Comparison of ENCODE assay signal across 26 mouse cellular contexts in the genomic region with DNA sequence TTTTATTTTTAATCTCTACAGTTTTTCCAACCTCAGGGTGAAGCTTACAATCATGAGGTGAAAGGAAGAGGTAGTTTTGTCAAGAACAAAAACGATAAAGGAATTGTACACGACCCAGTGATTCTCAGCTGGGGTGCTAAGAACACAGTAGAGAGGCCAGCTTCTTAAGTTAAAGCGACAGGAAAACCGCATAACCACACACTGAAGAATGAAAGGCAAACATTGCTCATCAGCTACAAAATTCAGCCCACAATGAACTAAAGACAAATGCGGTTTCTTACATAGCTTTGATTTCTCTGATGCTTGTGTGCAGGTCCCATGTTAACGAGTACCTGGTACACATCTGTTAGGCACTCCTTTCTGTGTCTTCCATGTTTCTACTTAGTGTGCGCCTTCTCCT. TPM values are rescaled to one million over a fixed set of nuclear protein-coding genes. Genes with fewer than 3 reads are reported as not detected.
"Had no signal": no experiment of that assay in that cellular context is flagged by ENCODE, and none has a peak within 500 bp of the region (broad histone marks: within the 10 kb centered on the region; RNA-seq: fewer than 3 reads in every experiment).

No protein-coding gene starts in this region.

- H3K4me3 ChIP-seq: layer of hippocampus, adult 2 months; limb, embryonic 10.5 days; limb, embryonic 13.5 days; liver, embryonic 12.5 days; liver, embryonic 15.5 days; lung, embryonic 15.5 days; midbrain, embryonic 10.5 days; midbrain, embryonic 13.5 days; myocyte; neural tube, embryonic 13.5 days had no signal

- DNase-seq: kidney, adult 18-20 months; kidney, adult 9 months; kidney, postnatal 25 days; layer of hippocampus, adult 9-11 months; liver; lung, adult 18-20 months; lung, postnatal 14 days; lung, postnatal 4 days; retina, postnatal 1 day; right cerebral cortex, postnatal 25 days; spleen, adult 18-20 months; thymus, adult 18-20 months; thymus, postnatal 25 days had no signal

- H3K27ac ChIP-seq: layer of hippocampus, adult 2 months; limb, embryonic 10.5 days; limb, embryonic 13.5 days; liver, embryonic 12.5 days; liver, embryonic 15.5 days; lung, embryonic 15.5 days; midbrain, embryonic 10.5 days; midbrain, embryonic 13.5 days; neural tube, embryonic 13.5 days had no signal

- H3K9ac ChIP-seq: limb, embryonic 13.5 days; liver, embryonic 12.5 days; liver, embryonic 15.5 days; lung, embryonic 15.5 days; midbrain, embryonic 13.5 days; neural tube, embryonic 13.5 days had no signal

- ATAC-seq: liver, embryonic 12.5 days; midbrain, embryonic 13.5 days; midbrain, embryonic 16.5 days had no signal

- H3K4me2 ChIP-seq: limb, embryonic 13.5 days; liver, embryonic 12.5 days; liver, embryonic 15.5 days; lung, embryonic 15.5 days; midbrain, embryonic 13.5 days; neural tube, embryonic 13.5 days had no signal

- H3K9me3 ChIP-seq: limb, embryonic 10.5 days; limb, embryonic 13.5 days; liver, embryonic 12.5 days; liver, embryonic 15.5 days; lung, embryonic 15.5 days; midbrain, embryonic 10.5 days; midbrain, embryonic 13.5 days; neural tube, embryonic 13.5 days had no signal

- H3K27me3 ChIP-seq: limb, embryonic 13.5 days; liver, embryonic 12.5 days; liver, embryonic 15.5 days; lung, embryonic 15.5 days; midbrain, embryonic 13.5 days; neural tube, embryonic 13.5 days had no signal

- H3K36me3 ChIP-seq: limb, embryonic 10.5 days; liver, embryonic 15.5 days; lung, embryonic 15.5 days; midbrain, embryonic 10.5 days; neural tube, embryonic 13.5 days had no signal

- H3K4me1 ChIP-seq: limb, embryonic 10.5 days; liver, embryonic 15.5 days; lung, embryonic 15.5 days had no signal

RNA-seq across cellular contexts. Expression of a gene that starts 33.5 kb away (rescaled TPM):
- total RNA-seq: layer of hippocampus, adult 2 months; left cerebral cortex, adult 18-20 months; neutrophil, adult 5-6 weeks had no signal
